ENCODE assay signal across 7 mouse cellular contexts in genomic region chr3:159495243-159495801, GRCm38 (mm10). TPM values are rescaled to one million over a fixed set of nuclear protein-coding genes. Genes with fewer than 3 reads are reported as not detected.
A peak's percentile ranks its signal among the peaks of the same experiment; 100 is the strongest.
DNase-seq lines count a peak whose midpoint lies in the region; ATAC-seq lines count a peak whose summit lies in the region.

Gene Depdc1a (plus strand): TSS chr3:159495433.

- H3K27me3 ChIP-seq in intestine, embryonic 15.5 days (replicated peaks) = no peaks in the 10 kb centered on the region
- no peaks in the 10 kb centered on the region for H3K27me3 ChIP-seq in midbrain, embryonic 10.5 days (ENCODE audit: low read depth, poor library complexity, severe bottlenecking)

- intact Hi-C loops in gastrocnemius, postnatal 36 days (cut with DNase I) = no loop called here
- intact Hi-C loops in left cerebral cortex, postnatal 25 days (cut with DNase I) = no loop called here

- ATAC-seq in intestine, embryonic 15.5 days = peak; percentile 100

- DNase-seq in adrenal gland, adult 2 months = peak; percentile 93
- peak; percentile 85 for DNase-seq in embryo, embryonic 11.5 days (ENCODE audit: low read depth, low spot score)
- DNase-seq in gastrocnemius, postnatal 36 days = peak; percentile 82 to 86
- DNase-seq in left cerebral cortex, postnatal 25 days (ENCODE audit: low spot score in 2 of 2) = peak; percentile 92 to 94
- DNase-seq in midbrain, embryonic 10.5 days (ENCODE audit: low spot score) = peak; percentile 93
- peak; percentile 84 for DNase-seq in right cerebral cortex, postnatal 4 days

- no peaks in the 10 kb centered on the region for H3K36me3 ChIP-seq in intestine, embryonic 15.5 days
- H3K36me3 ChIP-seq in midbrain, embryonic 10.5 days = peaks cover 18% of the 10 kb centered on the region

- H3K4me1 ChIP-seq in intestine, embryonic 15.5 days (replicated peaks) = no peaks in the 10 kb centered on the region
- H3K4me1 ChIP-seq in midbrain, embryonic 10.5 days = peaks cover 19% of the 10 kb centered on the region

- H3K9ac ChIP-seq in intestine, embryonic 15.5 days = peak within 1 kb of the TSS; percentile 51

- 0% methylated on average over 28 of the region's 28 CpGs for WGBS in intestine, embryonic 15.5 days
- WGBS in midbrain, embryonic 10.5 days = under 1% methylated on average over 28 of the region's 28 CpGs

- H3K4me2 ChIP-seq in intestine, embryonic 15.5 days (replicated peaks) = peak within 1 kb of the TSS; percentile 61

- no peaks in the 10 kb centered on the region for H3K9me3 ChIP-seq in intestine, embryonic 15.5 days
- no peaks in the 10 kb centered on the region for H3K9me3 ChIP-seq in midbrain, embryonic 10.5 days (replicated peaks)

- H3K4me3 ChIP-seq in intestine, embryonic 15.5 days (replicated peaks) = peak within 1 kb of the TSS; percentile 54
- peak within 1 kb of the TSS; percentile 69 for H3K4me3 ChIP-seq in midbrain, embryonic 10.5 days

- no peak within 1 kb of the TSS for H3K27ac ChIP-seq in intestine, embryonic 15.5 days
- H3K27ac ChIP-seq in midbrain, embryonic 10.5 days (replicated peaks) = peak within 1 kb of the TSS; percentile 90

RNA-seq across cellular contexts. Expression of gene Depdc1a, which starts in this region (rescaled TPM):
- under 1 TPM; 0.35 to 0.84 TPM for total RNA-seq in adrenal gland, adult 2 months (2021)
- polyA plus RNA-seq in adrenal gland, adult 2 months (2012; rRNA removed) = not detected in 2 replicates
- total RNA-seq in gastrocnemius, postnatal 36 days (2021) = under 1 TPM; 0.26 to 0.32 TPM
- polyA plus RNA-seq in intestine, embryonic 15.5 days (2015; fragmentation: Nextera tagmentation; extraction: Ambion mirVana) = 24.7 and 34.6 TPM in 2 replicates
- not detected for total RNA-seq in left cerebral cortex, postnatal 25 days (2021)
- 24.7 and 27.2 TPM in 2 replicates for polyA plus RNA-seq in midbrain, embryonic 10.5 days (2016; fragmentation: Nextera tagmentation; extraction: Ambion mirVana)

Comparison
In these comparisons a context has a peak if more than half of its experiments do, and no peak if none do; other contexts are left out.
1. RNA of gene Depdc1a (polyA plus RNA-seq): 24.7 to 34.6 TPM in intestine, embryonic 15.5 days and 24.7 to 27.2 TPM in midbrain, embryonic 10.5 days; not detected in adrenal gland, adult 2 months; every median in the first group is over 10 times any median in the second.
2. Peak in DNase-seq in adrenal gland, adult 2 months; RNA of the gene not detected or under 1 TPM.
3. Peak in DNase-seq in gastrocnemius, postnatal 36 days; RNA of the gene not detected or under 1 TPM.
4. Peak in DNase-seq in left cerebral cortex, postnatal 25 days; RNA of the gene not detected or under 1 TPM.
5. Peak in every context shown above with its lines, with median percentiles within 50 percentile points of each other: DNase-seq.